Mouse (Mus musculus) CH12.LX (cell line): ENCODE data around the gene Ash1l. TPM values are rescaled to one million over a fixed set of nuclear protein-coding genes. Genes with fewer than 3 reads are reported as not detected.

Experiments used
- DNase-seq: peaks from one replicate; pipeline ENCODE4 v3.0.0-alpha.2; 2013; ENCODE audit errors: extremely low read depth
- H3K27ac ChIP-seq: 2 replicates; pipeline ENCODE4 v1.5.1; 2012; ENCODE audit warnings: low read depth, mild to moderate bottlenecking, control low read depth, moderate library complexity; ENCODE audit not compliant: insufficient read depth
- H3K27me3 ChIP-seq: replicated peaks from 2 replicates; pipeline ENCODE3; 2012; ENCODE audit warnings: inconsistent platforms
- H3K36me3 ChIP-seq, 2 experiments: replicated peaks in 1 of 2; 2 replicates each; pipeline versions ENCODE3 to v1.6.1; 2012; ENCODE audit warnings: inconsistent platforms in 1 of 2, low read length in 1 of 2, mild to moderate bottlenecking in 1 of 2, mixed read lengths in 1 of 2, moderate library complexity in 1 of 2; ENCODE audit not compliant: control insufficient read depth in 1 of 2, insufficient read depth in 1 of 2
- H3K4me1 ChIP-seq, 2 experiments: 2 replicates each; pipeline ENCODE4 v1.6.1; 2012; ENCODE audit warnings: inconsistent platforms in 1 of 2, moderate library complexity in 1 of 2; ENCODE audit not compliant: insufficient read depth in 2 of 2, control insufficient read depth in 1 of 2
- H3K4me2 ChIP-seq: 2 replicates; pipeline ENCODE4 v1.6.1; 2012; ENCODE audit warnings: low read depth, mild to moderate bottlenecking, control low read depth; ENCODE audit not compliant: poor library complexity, insufficient read depth, severe bottlenecking
- H3K4me3 ChIP-seq, 3 experiments: fragments of 150-350 bp in 1 of 3; sonication (generic) in 1 of 3; replicated peaks in 1 of 3; 2 replicates each; pipeline versions ENCODE3 to v1.5.1; 2011 to 2012; ENCODE audit warnings: low read depth in 2 of 3, low read length in 2 of 3, mild to moderate bottlenecking in 2 of 3, moderate library complexity in 2 of 3, control low read depth in 1 of 3, improper control_type of control experiment in 1 of 3, inconsistent platforms in 1 of 3, mixed read lengths in 1 of 3; ENCODE audit not compliant: poor library complexity in 1 of 3
- H3K79me2 ChIP-seq: replicated peaks from 2 replicates; pipeline ENCODE4 v1.6.1; 2012; ENCODE audit warnings: mild to moderate bottlenecking, moderate library complexity; ENCODE audit not compliant: control insufficient read depth, poor library complexity, insufficient read depth, severe bottlenecking; ENCODE audit errors: extremely low read depth
- H3K9ac ChIP-seq: 2 replicates; pipeline ENCODE4 v1.6.1; 2012; ENCODE audit warnings: low read depth, mild to moderate bottlenecking, control low read depth, moderate library complexity; ENCODE audit not compliant: insufficient read depth
- H3K9me3 ChIP-seq: replicated peaks from 2 replicates; pipeline ENCODE3; 2012; ENCODE audit warnings: low read length, inconsistent platforms, mixed read lengths
- CHD1 ChIP-seq: IDR thresholded peaks from 2 replicates; pipeline ENCODE4 v1.6.1; 2012; ENCODE audit warnings: low read depth, low read length, improper control_type of control experiment, inconsistent platforms
- CTCF ChIP-seq, 2 experiments: IDR thresholded peaks in 1 of 2; conservative IDR thresholded peaks in 1 of 2; 2 replicates each; pipeline ENCODE4 v1.5.1; 2011 to 2012; ENCODE audit warnings: low read depth in 2 of 2, low read length in 2 of 2, improper control_type of control experiment in 1 of 2, inconsistent platforms in 1 of 2, mild to moderate bottlenecking in 1 of 2, moderate library complexity in 1 of 2
- ELF1 ChIP-seq: IDR thresholded peaks from 2 replicates; pipeline ENCODE4 v1.6.1; 2014; ENCODE audit warnings: low read depth, mild to moderate bottlenecking, inconsistent platforms, low read length, improper control_type of control experiment
- HCFC1 ChIP-seq: IDR thresholded peaks from 2 replicates; pipeline ENCODE4 v1.6.1; 2012; ENCODE audit warnings: low read depth, mild to moderate bottlenecking, inconsistent platforms, low read length, improper control_type of control experiment
- KAT2A ChIP-seq: IDR thresholded peaks from 2 replicates; pipeline ENCODE4 v1.6.1; 2012; ENCODE audit warnings: low read length, improper control_type of control experiment, inconsistent platforms; ENCODE audit not compliant: insufficient replicate concordance
- MAFK ChIP-seq: IDR thresholded peaks from 2 replicates; pipeline ENCODE4 v1.6.1; 2011; ENCODE audit warnings: low read length, improper control_type of control experiment; ENCODE audit not compliant: insufficient replicate concordance
- MAX ChIP-seq: IDR thresholded peaks from 2 replicates; pipeline ENCODE4 v1.6.1; 2011; ENCODE audit warnings: low read length, improper control_type of control experiment
- MXI1 ChIP-seq: IDR thresholded peaks from 2 replicates; pipeline ENCODE4 v1.6.1; 2011; ENCODE audit warnings: mild to moderate bottlenecking, low read depth, low read length, improper control_type of control experiment
- MYC ChIP-seq: IDR thresholded peaks from 2 replicates; pipeline ENCODE4 v1.6.1; 2011; ENCODE audit warnings: low read depth, mild to moderate bottlenecking, improper control_type of control experiment, low read length
- PAX5 ChIP-seq: IDR thresholded peaks from 2 replicates; pipeline ENCODE4 v1.6.1; 2012; ENCODE audit warnings: low read length, inconsistent platforms, mixed read lengths
- POLR2A ChIP-seq: IDR thresholded peaks from 2 replicates; pipeline ENCODE4 v1.6.1; 2011; ENCODE audit warnings: low read depth, mild to moderate bottlenecking, improper control_type of control experiment, low read length
- RAD21 ChIP-seq: IDR thresholded peaks from 2 replicates; pipeline ENCODE4 v1.6.1; 2011; ENCODE audit warnings: low read depth, mild to moderate bottlenecking, low read length, improper control_type of control experiment, moderate library complexity
- RCOR1 ChIP-seq: conservative IDR thresholded peaks from 2 replicates; pipeline ENCODE4 v1.6.1; 2012; ENCODE audit warnings: low read depth, mild to moderate bottlenecking, inconsistent platforms, low read length, improper control_type of control experiment
- TBP ChIP-seq: conservative IDR thresholded peaks from 2 replicates; pipeline ENCODE4 v1.6.1; 2011; ENCODE audit warnings: low read depth, low read length, improper control_type of control experiment
- TCF12 ChIP-seq: IDR thresholded peaks from 2 replicates; pipeline ENCODE4 v1.6.1; 2014; ENCODE audit warnings: low read depth, mild to moderate bottlenecking, inconsistent platforms, low read length, improper control_type of control experiment
- UBTF ChIP-seq: IDR thresholded peaks from 2 replicates; pipeline ENCODE4 v1.6.1; 2012; ENCODE audit warnings: low read depth, mild to moderate bottlenecking, inconsistent platforms, low read length, improper control_type of control experiment, moderate library complexity
- USF2 ChIP-seq: conservative IDR thresholded peaks from 2 replicates; pipeline ENCODE4 v1.6.1; 2011; ENCODE audit warnings: low read depth, low read length, improper control_type of control experiment
- dilution Hi-C: fragments of 300-500 bp; cut with MboI; formaldehyde crosslinking; loops from 2 replicates; pipeline ENCODE4 v1.14.3; 2020; ENCODE audit warnings: low sequenced_read_pairs; ENCODE audit not compliant: extremely low pct_unique_long_range_greater_than_20kb, extremely low pct_ligation_motif_present
- in situ Hi-C: fragments of 300-500 bp; cut with MboI; formaldehyde crosslinking; loops from 3 replicates; pipeline ENCODE4 v1.14.3; 2019; ENCODE audit warnings: low sequenced_read_pairs, low pct_ligation_motif_present, low pct_unique_long_range_greater_than_20kb, mixed read lengths
- polyA plus RNA-seq: library from polyadenylated mRNA; unstranded; fragments of >175 nt; gene quantifications from 2 replicates; pipeline ENCODE4 v1.2.1, GENCODE M21; 2012; ENCODE audit warnings: low read depth; ENCODE audit not compliant: insufficient read length
- total RNA-seq, 2 experiments: library from RNA; depleted of rRNA; stranded (reverse); fragments of 300-350 nt in 1 of 2; fragments of >200 nt in 1 of 2; gene quantifications; 2 replicates each; pipeline ENCODE4 v1.2.3; 2012 to 2014

Ash1l gene
- total and polyA plus RNA-seq, 3 experiments = 2.9 to 9.7 (median 5.8) TPM

DNA sequence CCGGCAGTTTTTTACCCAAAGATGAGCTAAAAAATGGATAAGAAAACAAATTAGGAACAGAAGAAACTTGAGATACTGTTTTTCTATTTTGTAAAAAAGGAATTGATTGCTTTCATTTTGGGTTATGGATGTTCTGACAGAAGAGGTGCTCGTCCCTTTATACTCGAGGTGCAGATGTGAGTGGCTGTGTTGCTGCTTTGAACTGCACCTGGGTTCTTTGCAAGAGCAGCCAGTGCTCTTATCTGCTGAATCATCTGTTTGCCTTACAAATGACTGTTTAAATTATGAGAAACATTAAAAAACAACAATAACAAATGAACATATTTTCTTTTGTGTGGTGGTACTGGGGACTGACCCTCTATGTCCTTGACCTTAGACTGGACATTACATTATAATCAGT lies 20.9 kb upstream of the Ash1l start:
- Histone ChIP-seq H3K4me3 (no peak overlapping the region), H3K9me3 (no peaks in the 10 kb centered on the region), H3K4me2 (no peak overlapping the region), H3K27me3 (no peaks in the 10 kb centered on the region), H3K9ac (no peak overlapping the region), H3K4me1 (no peaks in the 10 kb centered on the region), H3K27ac (no peak overlapping the region), H3K36me3 (peaks cover 54 to 96% of the 10 kb centered on the region in 2 experiments), H3K79me2 (no peaks in the 10 kb centered on the region)
- dilution Hi-C loops = no loop called here
- in situ Hi-C loops = loop anchor here (25.0 kb wide), 1 partner anchor 108 kb away; no protein-coding TSS in a partner anchor
- TF ChIP-seq RCOR1 (no peak), UBTF (no peak), MAX (no peak), MYC (no peak), KAT2A (no peak), HCFC1 (no peak), MXI1 (no peak), MAFK (no peak), CHD1 (no peak), ELF1 (no peak), POLR2A (no peak), USF2 (no peak), TCF12 (no peak), PAX5 (no peak), RAD21 (no peak)
- DNase-seq = no peak

DNA sequence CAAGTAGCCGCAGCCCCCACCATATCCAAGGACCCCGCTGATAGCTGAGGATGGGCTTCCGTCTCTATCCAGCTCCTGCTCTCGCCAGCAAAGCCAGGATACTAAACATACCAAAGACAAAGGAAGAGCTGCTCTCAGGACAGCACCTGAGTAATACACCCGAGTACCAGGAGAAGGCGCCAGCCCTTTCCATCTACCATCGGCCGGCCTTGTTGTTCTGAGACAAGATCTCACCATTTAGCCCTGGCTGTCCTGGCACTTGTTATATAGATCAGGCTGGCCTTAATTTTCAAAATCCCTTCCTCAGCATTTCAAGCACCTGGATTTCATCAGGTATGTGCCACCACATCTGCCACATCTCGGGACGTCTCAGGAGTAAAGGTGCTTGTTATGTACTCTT lies 11.4 kb upstream of the Ash1l start:
- H3K4me1 ChIP-seq = no peaks in the 10 kb centered on the region
- H3K4me3 ChIP-seq = no peak overlapping the region
- TF ChIP-seq TBP (no peak), CTCF (conservative IDR thresholded peaks at IDR 0.05 in 1 of 2, IDR thresholded peaks at IDR 0.05 in 1 of 2; ENCODE audit: low read depth in 2 of 2, low read length in 2 of 2) (0 out of 4 replicates have a peak, but pooled peaks of 1 of the 2 experiments have one; percentile 1)
- H3K27ac ChIP-seq = no peak overlapping the region
- DNase-seq = no peak
- no peak overlapping the region for H3K4me2 ChIP-seq
- H3K9me3 ChIP-seq = no peaks in the 10 kb centered on the region
- no peaks in the 10 kb centered on the region for H3K27me3 ChIP-seq
- H3K9ac ChIP-seq = no peak overlapping the region
- in situ Hi-C loops (loop anchor here (10.0 to 25.0 kb wide), 2 partner anchors 98 to 174 kb away; no protein-coding TSS in a partner anchor), dilution Hi-C loops (no loop called here)
- H3K36me3 ChIP-seq = peaks cover 31 to 89% of the 10 kb centered on the region in 2 experiments
- no peaks in the 10 kb centered on the region; the same call in none of the 2 replicates for H3K79me2 ChIP-seq
